Mouse (Mus musculus) myocyte (in vitro differentiated cells): Measurements from ENCODE around the gene Hook2. TPM values are rescaled to one million over a fixed set of nuclear protein-coding genes. Genes with fewer than 3 reads are reported as not detected.
A peak's percentile ranks its signal among the peaks of the same experiment; 100 is the strongest.

Experiments
- H3K27me3 ChIP-seq: one replicate; pipeline ENCODE4 v1.6.1; 2011; ENCODE audit not compliant: control insufficient read depth, insufficient read depth, insufficient read length
- H3K36me3 ChIP-seq: one replicate; pipeline ENCODE4 v1.6.1; 2011; ENCODE audit not compliant: control insufficient read depth, insufficient read depth
- H3K4me2 ChIP-seq: one replicate; pipeline ENCODE4 v1.6.1; 2011; ENCODE audit warnings: low read depth, control low read depth
- H3K4me3 ChIP-seq: one replicate; pipeline ENCODE4 v1.5.1; 2011; ENCODE audit warnings: mild to moderate bottlenecking, control low read depth, moderate library complexity
- H3K79me2 ChIP-seq: one replicate; pipeline ENCODE4 v1.6.1; 2011; ENCODE audit not compliant: control insufficient read depth, insufficient read depth
- H3ac ChIP-seq: one replicate; pipeline ENCODE4 v1.6.1; 2011; ENCODE audit not compliant: control insufficient read depth, insufficient read length
- CEBPB ChIP-seq: IDR thresholded peaks from 2 replicates; pipeline ENCODE4 v1.6.1; 2011; ENCODE audit warnings: mild to moderate bottlenecking, moderate library complexity; ENCODE audit not compliant: poor library complexity, insufficient read depth, severe bottlenecking
- E2F4 ChIP-seq: IDR thresholded peaks from one replicate; pipeline ENCODE4 v1.6.1; 2011; ENCODE audit warnings: mild to moderate bottlenecking, control low read depth, moderate library complexity; ENCODE audit not compliant: insufficient read depth
- MAX ChIP-seq: IDR thresholded peaks from one replicate; pipeline ENCODE4 v1.6.1; 2011; ENCODE audit warnings: low read depth, mild to moderate bottlenecking, control low read depth
- MYOD1 ChIP-seq, 3 experiments: IDR thresholded peaks; one replicate each; pipeline ENCODE4 v1.6.1; 2011; ENCODE audit warnings: control low read depth in 2 of 3, low read depth in 2 of 3, mild to moderate bottlenecking in 2 of 3, moderate library complexity in 1 of 3; ENCODE audit not compliant: insufficient read length in 2 of 3, control insufficient read depth in 1 of 3
- MYOG ChIP-seq, 3 experiments: IDR thresholded peaks; one replicate each; pipeline ENCODE4 v1.6.1; 2011; ENCODE audit warnings: control low read depth in 2 of 3, low read depth in 2 of 3, mild to moderate bottlenecking in 2 of 3; ENCODE audit not compliant: insufficient read length in 2 of 3, control insufficient read depth in 1 of 3, insufficient read depth in 1 of 3
- POLR2A ChIP-seq: IDR thresholded peaks from one replicate; pipeline ENCODE4 v1.6.1; 2011; ENCODE audit warnings: low read depth, mild to moderate bottlenecking, control low read depth, moderate library complexity; ENCODE audit not compliant: insufficient read length
- POLR2AphosphoS2 ChIP-seq: IDR thresholded peaks from one replicate; pipeline ENCODE4 v1.6.1; 2011; ENCODE audit warnings: low read depth, control low read depth; ENCODE audit not compliant: insufficient read length
- REST ChIP-seq: IDR thresholded peaks from one replicate; pipeline ENCODE4 v1.6.1; 2011; ENCODE audit warnings: mild to moderate bottlenecking, control low read depth, moderate library complexity; ENCODE audit not compliant: insufficient read depth, insufficient read length
- SRF ChIP-seq: IDR thresholded peaks from one replicate; pipeline ENCODE4 v1.6.1; 2011; ENCODE audit warnings: low read depth; ENCODE audit not compliant: control insufficient read depth, insufficient read length
- TCF12 ChIP-seq: IDR thresholded peaks from one replicate; pipeline ENCODE4 v1.6.1; 2011; ENCODE audit warnings: mild to moderate bottlenecking, control low read depth; ENCODE audit not compliant: poor library complexity, insufficient read depth, severe bottlenecking
- TCF3 ChIP-seq: IDR thresholded peaks from one replicate; pipeline ENCODE4 v1.6.1; 2011; ENCODE audit warnings: low read depth, control low read depth; ENCODE audit not compliant: insufficient read length
- USF1 ChIP-seq: IDR thresholded peaks from one replicate; pipeline ENCODE4 v1.6.1; 2011; ENCODE audit warnings: low read depth, mild to moderate bottlenecking, control low read depth, moderate library complexity
- polyA plus RNA-seq: library from polyadenylated mRNA; unstranded; fragments of >200 nt; fragmentation: generic; extraction: Trizol; gene quantifications from one replicate; pipeline ENCODE4 v1.2.1, GENCODE M21; 2012; ENCODE audit warnings: missing spikeins

Hook2 gene
- polyA plus RNA-seq, 1 experiment: 9.3 TPM

DNA sequence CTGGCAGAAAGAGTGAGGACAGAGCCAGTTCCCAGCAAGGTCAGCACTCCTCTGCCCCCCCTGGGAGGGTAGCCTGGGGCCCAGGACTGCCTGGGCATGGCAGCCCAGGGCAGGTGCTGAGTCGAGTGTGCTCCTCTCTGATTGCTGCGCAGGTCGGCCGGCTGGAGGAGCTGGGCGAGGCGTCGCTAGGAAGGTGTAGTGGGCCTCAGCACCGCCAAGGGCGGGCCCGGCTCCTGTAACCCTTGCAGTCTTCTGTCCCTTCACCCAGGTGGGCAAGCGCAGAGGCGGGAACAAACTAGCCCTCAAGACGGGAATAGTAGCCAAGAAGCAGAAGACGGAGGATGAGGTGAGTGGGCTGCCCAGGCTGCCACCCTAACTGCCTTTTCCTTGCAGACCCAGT lies 38.9 kb downstream of the Hook2 start:
- no peaks in the 10 kb centered on the region for H3K27me3 ChIP-seq
- H3K36me3 ChIP-seq: peaks cover 25% of the 10 kb centered on the region
- peak overlapping the region; percentile 99 for H3K4me3 ChIP-seq
- TF ChIP-seq TCF12 (no peak), POLR2A (no peak), TCF3 (no peak), MYOG (IDR thresholded peaks at IDR 0.05; ENCODE audit: control insufficient read depth in 1 of 3, insufficient read depth in 1 of 3, insufficient read length in 2 of 3, low read depth in 2 of 3) (no peak), SRF (no peak), REST (no peak), USF1 (no peak), MYOD1 (IDR thresholded peaks at IDR 0.05; ENCODE audit: control insufficient read depth in 1 of 3, insufficient read length in 2 of 3, low read depth in 2 of 3) (no peak), CEBPB (no peak), POLR2AphosphoS2 (no peak), MAX (no peak), E2F4 (no peak)
- H3K4me2 ChIP-seq: peak overlapping the region; percentile 88
- no peak overlapping the region for H3ac ChIP-seq
- peaks cover 52% of the 10 kb centered on the region for H3K79me2 ChIP-seq

DNA sequence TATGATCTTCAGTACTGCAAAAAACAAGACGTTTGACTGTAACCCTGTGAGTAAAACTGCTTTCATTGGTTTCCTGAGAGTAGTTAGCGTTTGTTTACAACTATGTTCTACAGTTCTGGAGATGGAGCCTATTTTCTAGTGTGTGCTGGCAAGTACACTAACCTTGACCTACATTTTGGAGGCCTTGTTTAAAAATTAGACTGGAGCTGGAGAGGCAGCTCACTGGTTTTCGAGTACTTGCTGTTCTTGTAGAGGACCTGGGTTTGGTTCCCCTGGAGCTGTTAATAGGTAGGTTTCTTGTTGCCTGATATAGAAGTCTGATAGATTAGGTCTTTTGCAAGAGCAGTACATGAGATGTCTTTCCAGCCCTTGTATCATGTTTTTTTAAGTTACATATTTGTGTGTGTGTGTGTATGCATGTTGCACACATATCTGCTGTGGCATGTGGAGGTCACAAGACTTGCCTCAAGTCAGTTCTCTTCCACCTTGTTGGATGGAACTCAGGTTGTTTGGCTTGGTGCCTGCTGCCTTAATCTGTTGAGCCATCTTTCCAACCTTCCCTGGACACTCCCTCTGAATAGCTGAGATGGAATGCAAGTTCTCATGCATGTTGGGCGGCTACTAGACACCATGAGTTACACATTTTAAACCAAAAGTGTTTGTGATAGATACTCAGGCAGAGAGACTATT lies 42.4 kb downstream of the Hook2 start:
- H3K36me3 ChIP-seq: peaks cover 25% of the 10 kb centered on the region
- no peak for TF ChIP-seq CEBPB
- no peak for TF ChIP-seq E2F4
- no peak for TF ChIP-seq TCF12
- no peak for TF ChIP-seq MAX
- TF ChIP-seq MYOG (IDR thresholded peaks at IDR 0.05; ENCODE audit: control insufficient read depth in 1 of 3, insufficient read depth in 1 of 3, insufficient read length in 2 of 3, low read depth in 2 of 3): no peak
- TF ChIP-seq REST: no peak
- no peak for TF ChIP-seq POLR2A
- TF ChIP-seq SRF: no peak
- no peak for TF ChIP-seq USF1
- no peak for TF ChIP-seq MYOD1 (IDR thresholded peaks at IDR 0.05; ENCODE audit: control insufficient read depth in 1 of 3, insufficient read length in 2 of 3, low read depth in 2 of 3)
- TF ChIP-seq TCF3: no peak
- no peak for TF ChIP-seq POLR2AphosphoS2
- no peak overlapping the region for H3K4me2 ChIP-seq
- no peak overlapping the region for H3ac ChIP-seq
- peaks cover 41% of the 10 kb centered on the region for H3K79me2 ChIP-seq
- H3K27me3 ChIP-seq: no peaks in the 10 kb centered on the region
- no peak overlapping the region for H3K4me3 ChIP-seq

DNA sequence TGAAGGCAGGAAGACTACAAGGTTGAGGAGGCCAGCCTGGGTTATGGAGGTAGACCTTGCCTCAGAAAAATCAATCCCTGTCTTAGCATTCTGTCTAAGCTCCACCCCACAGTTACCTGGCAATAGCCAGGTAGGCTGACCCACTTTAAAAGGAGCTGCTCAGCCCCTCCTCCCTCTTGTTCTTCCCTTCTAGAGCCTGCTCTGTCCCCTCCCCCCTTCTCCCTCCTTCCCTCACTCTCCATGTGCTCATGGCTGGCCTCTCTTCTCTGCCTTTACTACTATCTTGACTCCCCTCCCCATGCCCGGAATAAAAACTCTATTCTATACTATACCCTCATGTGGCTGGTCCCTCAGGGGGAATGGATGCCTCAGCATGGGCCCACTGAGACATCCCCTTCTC lies 43.5 kb downstream of the Hook2 start:
- TF ChIP-seq MAX (no peak), E2F4 (no peak), CEBPB (no peak), USF1 (no peak), SRF (no peak), POLR2A (no peak), TCF3 (no peak), MYOD1 (IDR thresholded peaks at IDR 0.05; ENCODE audit: control insufficient read depth in 1 of 3, insufficient read length in 2 of 3, low read depth in 2 of 3) (no peak), TCF12 (no peak), POLR2AphosphoS2 (no peak), REST (no peak), MYOG (IDR thresholded peaks at IDR 0.05; ENCODE audit: control insufficient read depth in 1 of 3, insufficient read depth in 1 of 3, insufficient read length in 2 of 3, low read depth in 2 of 3) (no peak)
- peaks cover 25% of the 10 kb centered on the region for H3K36me3 ChIP-seq
- H3K27me3 ChIP-seq: no peaks in the 10 kb centered on the region
- no peak overlapping the region for H3K4me3 ChIP-seq
- H3K79me2 ChIP-seq: peaks cover 41% of the 10 kb centered on the region
- no peak overlapping the region for H3ac ChIP-seq
- H3K4me2 ChIP-seq: no peak overlapping the region

DNA sequence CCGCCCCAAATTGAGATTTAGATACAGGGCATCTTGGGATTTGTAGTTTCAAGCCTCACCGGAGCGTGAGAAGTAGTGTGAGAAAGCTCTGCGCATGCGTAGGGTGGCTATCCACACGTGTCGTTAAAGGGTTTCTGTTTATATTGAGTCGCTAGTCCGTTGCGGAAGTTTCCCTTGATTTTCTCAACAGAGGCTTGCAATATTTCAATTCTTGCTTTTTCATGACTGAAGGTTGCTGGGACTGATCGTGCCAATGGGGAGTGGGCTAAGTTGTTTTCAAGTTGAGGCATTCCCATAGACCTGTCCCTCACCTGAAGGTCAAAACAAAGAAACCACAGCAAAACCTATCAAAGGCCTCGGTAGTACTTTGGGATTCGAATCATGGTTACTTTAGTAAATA lies 44.4 kb downstream of the Hook2 start:
- Histone ChIP-seq H3K4me3 (no peak overlapping the region), H3K79me2 (peaks cover 41% of the 10 kb centered on the region), H3K36me3 (peaks cover 25% of the 10 kb centered on the region), H3K4me2 (peak overlapping the region; percentile 94), H3ac (no peak overlapping the region), H3K27me3 (no peaks in the 10 kb centered on the region)
- TF ChIP-seq SRF: no peak
- peak; percentile 64 for TF ChIP-seq POLR2AphosphoS2

DNA sequence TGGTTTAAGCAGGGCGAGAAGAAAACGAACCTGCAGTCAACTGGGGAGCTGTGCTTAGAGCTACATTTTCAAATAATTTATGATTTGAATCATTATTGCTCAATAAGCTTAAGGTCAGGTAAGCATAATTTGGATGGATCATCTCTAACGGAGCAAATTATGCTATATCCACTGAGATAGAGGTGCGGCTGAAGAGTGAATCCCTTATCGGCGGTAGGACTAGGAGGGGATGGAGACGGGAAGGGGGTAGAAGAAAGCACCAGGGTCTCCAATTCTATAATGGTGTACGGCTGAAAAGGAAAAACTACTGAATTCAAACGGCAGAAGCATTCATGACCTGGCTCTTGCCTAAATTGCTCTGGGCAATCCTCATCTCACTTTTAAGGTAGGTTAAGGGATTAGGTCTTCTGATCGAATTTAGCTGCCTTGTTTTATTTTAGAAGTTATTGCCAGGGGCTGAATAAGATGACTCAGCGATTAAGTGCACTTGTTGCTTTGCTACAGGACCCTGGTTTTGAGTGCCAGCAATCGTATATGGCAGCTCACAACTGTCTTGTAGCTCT lies 44.8 kb downstream of the Hook2 start:
- H3ac ChIP-seq: no peak overlapping the region
- peak overlapping the region; percentile 95 for H3K4me3 ChIP-seq
- peaks cover 41% of the 10 kb centered on the region for H3K79me2 ChIP-seq
- peaks cover 20% of the 10 kb centered on the region for H3K36me3 ChIP-seq
- peak overlapping the region; percentile 94 for H3K4me2 ChIP-seq
- H3K27me3 ChIP-seq: no peaks in the 10 kb centered on the region
- no peak for TF ChIP-seq POLR2A
- TF ChIP-seq TCF12: no peak
- TF ChIP-seq POLR2AphosphoS2: no peak
- TF ChIP-seq MYOG (IDR thresholded peaks at IDR 0.05; ENCODE audit: control insufficient read depth in 1 of 3, insufficient read depth in 1 of 3, insufficient read length in 2 of 3, low read depth in 2 of 3): no peak
- no peak for TF ChIP-seq CEBPB
- TF ChIP-seq MYOD1 (IDR thresholded peaks at IDR 0.05; ENCODE audit: control insufficient read depth in 1 of 3, insufficient read length in 2 of 3, low read depth in 2 of 3): no peak
- TF ChIP-seq E2F4: no peak
- TF ChIP-seq REST: no peak
- no peak for TF ChIP-seq TCF3
